Mouse (Mus musculus) testis, adult 2 months (tissue): Measurements from ENCODE around the gene Tle1. TPM values are rescaled to one million over a fixed set of nuclear protein-coding genes. Genes with fewer than 3 reads are reported as not detected.

Source experiments
- H3K27ac ChIP-seq: fragments of 200-500 bp; 2 replicates; pipeline ENCODE4 v1.5.1; 2012; ENCODE audit warnings: low read depth, low read length; ENCODE audit not compliant: control insufficient read depth, insufficient read depth
- H3K27me3 ChIP-seq: fragments of 200-500 bp; 2 replicates; pipeline ENCODE4 v1.6.1; 2012; ENCODE audit warnings: mild to moderate bottlenecking, low read length, moderate library complexity; ENCODE audit not compliant: control insufficient read depth, insufficient read depth
- H3K36me3 ChIP-seq: fragments of 200-500 bp; 2 replicates; pipeline ENCODE4 v1.6.1; 2012; ENCODE audit warnings: mild to moderate bottlenecking, low read length; ENCODE audit not compliant: control insufficient read depth, insufficient read depth
- H3K4me1 ChIP-seq: fragments of 200-500 bp; 2 replicates; pipeline ENCODE4 v1.6.1; 2012; ENCODE audit warnings: low read length; ENCODE audit not compliant: control insufficient read depth, insufficient read depth
- H3K4me3 ChIP-seq: fragments of 200-500 bp; 2 replicates; pipeline ENCODE4 v1.5.1; 2012; ENCODE audit warnings: low read depth, mild to moderate bottlenecking, low read length, moderate library complexity, mixed read lengths; ENCODE audit not compliant: control insufficient read depth
- CTCF ChIP-seq: fragments of 200-500 bp; IDR thresholded peaks from 2 replicates; pipeline ENCODE4 v1.5.1; 2012; ENCODE audit warnings: low read depth, mild to moderate bottlenecking, inconsistent platforms, low read length, moderate library complexity; ENCODE audit not compliant: control insufficient read depth, insufficient read depth, insufficient replicate concordance
- POLR2A ChIP-seq: fragments of 200-500 bp; IDR thresholded peaks from 2 replicates; pipeline ENCODE4 v1.6.1; 2012; ENCODE audit warnings: low read depth, mild to moderate bottlenecking, inconsistent platforms, low read length, moderate library complexity; ENCODE audit not compliant: control insufficient read depth
- polyA plus RNA-seq: library from polyadenylated mRNA; depleted of rRNA; stranded (reverse); fragments of >200 nt; gene quantifications from 2 replicates; pipeline ENCODE4 v1.2.3, GENCODE M21; 2012; rRNA removed

Tle1 gene
- polyA plus RNA-seq, result 11.4 and 13.5 TPM in 2 replicates

GRCm38 (mm10) chr4:72200559-72201409 is at the start of gene Tle1:
Gene Tle1, minus strand, starts transcription at chr4:72200919.
- peak; percentile 58 for TF ChIP-seq POLR2A
- no peak for TF ChIP-seq CTCF
- Histone ChIP-seq H3K27ac (peak within 1 kb of the TSS; percentile 71), H3K4me3 (peak within 1 kb of the TSS; percentile 81), H3K36me3 (no peaks in the 10 kb centered on the region), H3K4me1 (peaks cover 9% of the 10 kb centered on the region), H3K27me3 (no peaks in the 10 kb centered on the region)

GRCm38 (mm10) chr4:72233584-72234219 is 33.0 kb upstream of the Tle1 start:
- Histone ChIP-seq H3K36me3 (no peaks in the 10 kb centered on the region), H3K4me1 (no peaks in the 10 kb centered on the region), H3K4me3 (no peak overlapping the region), H3K27ac (no peak overlapping the region), H3K27me3 (no peaks in the 10 kb centered on the region)
- TF ChIP-seq CTCF (no peak), POLR2A (no peak)

- Histone ChIP-seq H3K4me3 (no peak overlapping the region), H3K27me3 (no peaks in the 10 kb centered on the region), H3K36me3 (no peaks in the 10 kb centered on the region), H3K27ac (no peak overlapping the region), H3K4me1 (no peaks in the 10 kb centered on the region)
- TF ChIP-seq CTCF (no peak), POLR2A (no peak)
Measured at GRCm38 (mm10) chr4:72232206-72232605, 31.5 kb upstream of the Tle1 start.

DNA sequence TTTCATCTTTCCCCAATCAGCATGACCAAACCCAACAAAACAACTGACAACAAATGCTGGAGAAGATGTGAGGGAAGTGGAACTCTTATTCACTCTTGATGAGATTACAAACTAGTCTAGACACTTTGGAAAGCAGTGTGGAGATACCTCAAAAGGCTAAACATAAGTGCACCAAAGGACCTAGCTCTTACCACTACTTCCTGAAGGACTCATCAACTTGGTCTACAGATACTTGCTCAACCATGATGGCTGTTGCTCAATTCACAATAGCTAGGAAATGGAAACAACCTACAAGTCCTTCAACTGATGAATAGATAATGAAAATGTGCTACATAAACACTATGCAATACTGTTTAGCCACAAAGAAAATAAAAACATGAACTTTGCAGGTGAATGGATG is 30.1 kb upstream of the Tle1 start:
- Histone ChIP-seq H3K36me3 (no peaks in the 10 kb centered on the region), H3K27ac (no peak overlapping the region), H3K27me3 (no peaks in the 10 kb centered on the region), H3K4me1 (no peaks in the 10 kb centered on the region), H3K4me3 (no peak overlapping the region)
- TF ChIP-seq POLR2A (no peak), CTCF (no peak)

DNA sequence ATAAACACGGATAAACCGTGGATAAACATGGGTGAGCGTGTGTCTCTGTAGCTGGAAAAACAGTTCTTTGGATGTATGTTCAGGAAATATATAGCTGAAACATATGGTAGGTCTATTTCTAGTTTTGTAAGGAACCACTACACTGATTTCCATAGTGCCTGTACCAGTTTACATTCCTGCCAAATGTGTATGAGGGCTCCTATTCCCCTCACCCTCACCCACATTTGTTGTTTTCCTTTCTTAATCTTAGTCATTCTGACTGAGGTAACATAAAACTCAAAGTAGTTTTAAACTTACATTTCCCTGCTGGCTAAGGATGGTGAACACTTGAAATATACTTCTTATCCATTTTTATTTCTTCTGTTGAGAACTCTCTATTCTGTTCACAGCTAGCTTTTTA is 20.9 kb upstream of the Tle1 start:
- Histone ChIP-seq H3K4me3 (no peak overlapping the region), H3K36me3 (no peaks in the 10 kb centered on the region), H3K27ac (no peak overlapping the region), H3K4me1 (no peaks in the 10 kb centered on the region), H3K27me3 (no peaks in the 10 kb centered on the region)
- TF ChIP-seq POLR2A (no peak), CTCF (no peak)

GRCm38 (mm10) chr4:72204420-72205045 is 3.8 kb upstream of the Tle1 start:
- H3K4me1 ChIP-seq, result peaks cover 4% of the 10 kb centered on the region
- no peaks in the 10 kb centered on the region for H3K27me3 ChIP-seq
- no peak overlapping the region for H3K27ac ChIP-seq
- no peaks in the 10 kb centered on the region for H3K36me3 ChIP-seq
- TF ChIP-seq POLR2A (no peak), CTCF (no peak)
- no peak overlapping the region for H3K4me3 ChIP-seq

GRCm38 (mm10) chr4:72201521-72201991 is 837 bp upstream of the Tle1 start:
- H3K4me3 ChIP-seq, result peak overlapping the region; percentile 81
- TF ChIP-seq POLR2A (0 out of 2 replicates have a peak, but pooled peaks have one; percentile 6), CTCF (no peak)
- no peaks in the 10 kb centered on the region for H3K27me3 ChIP-seq
- H3K27ac ChIP-seq, result peak overlapping the region; percentile 32
- H3K4me1 ChIP-seq, result peaks cover 9% of the 10 kb centered on the region
- no peaks in the 10 kb centered on the region for H3K36me3 ChIP-seq
